Mouse (Mus musculus) central nervous system, embryonic 18 days (tissue): Measurements from ENCODE around the gene Vax2. TPM values are rescaled to one million over a fixed set of nuclear protein-coding genes. Genes with fewer than 3 reads are reported as not detected.

Experiments used
- polyA plus RNA-seq: library from polyadenylated mRNA; depleted of rRNA; stranded (reverse); fragments of >200 nt; gene quantifications from 2 replicates; pipeline ENCODE4 v1.2.3, GENCODE M21; 2012; rRNA removed

Gene Vax2
- polyA plus RNA-seq = not detected in 2 replicates

GRCm38 (mm10) chr6:83711067-83711675, at the start of gene Vax2:
Vax2 (plus strand) TSS chr6:83711264.

GRCm38 (mm10) chr6:83677757-83678156, 33.3 kb upstream of the Vax2 start, which contains the start of gene Cd207:
Cd207 (minus strand) TSS chr6:83677857.

GRCm38 (mm10) chr6:83742761-83743160, 31.7 kb downstream of the Vax2 start, which contains the start of gene Atp6v1b1:
Atp6v1b1 (plus strand) TSS chr6:83742990.

GRCm38 (mm10) chr6:83762344-83762743, 51.3 kb downstream of the Vax2 start, which contains the start of gene Ankrd53:
Ankrd53 (plus strand) TSS chr6:83762644.

GRCm38 (mm10) chr6:83775638-83776293, 64.7 kb downstream of the Vax2 start, which contains the start of gene Tex261:
Tex261 (minus strand) TSS chr6:83775813.

Other genes starting within 250 kb of the Vax2 start
- gene Dguok, start 204.3 kb upstream of the Vax2 start, polyA plus RNA-seq = 79.5 and 87.3 TPM in 2 replicates
- 2.1 and 4.7 TPM in 2 replicates for gene Actg2, start 175.0 kb upstream of the Vax2 start, polyA plus RNA-seq
- 45.8 and 47.2 TPM in 2 replicates for gene Stambp, start 138.5 kb upstream of the Vax2 start, polyA plus RNA-seq
- not detected in 2 replicates for gene Clec4f, start 55.1 kb upstream of the Vax2 start, polyA plus RNA-seq
- 0.03 and 0.05 TPM in 2 replicates for gene Cd207, start 33.4 kb upstream of the Vax2 start, polyA plus RNA-seq
- 0.48 and 0.65 TPM in 2 replicates for gene Atp6v1b1, start 31.7 kb downstream of the Vax2 start, polyA plus RNA-seq
- gene Ankrd53, start 51.4 kb downstream of the Vax2 start, polyA plus RNA-seq = not detected in 2 replicates
- gene Tex261, start 64.5 kb downstream of the Vax2 start, polyA plus RNA-seq = 48.1 and 49.5 TPM in 2 replicates
- gene Nagk, start 83.7 kb downstream of the Vax2 start, polyA plus RNA-seq = 58.7 and 61.4 TPM in 2 replicates
- gene Paip2b, start 120.5 kb downstream of the Vax2 start, polyA plus RNA-seq = 65.0 and 65.4 TPM in 2 replicates
- 66.2 and 68.6 TPM in 2 replicates for gene Zfp638, start 155.8 kb downstream of the Vax2 start, polyA plus RNA-seq